Mouse (Mus musculus) hindbrain, embryonic 16.5 days (tissue): ENCODE results near the gene Sympk. TPM values are rescaled to one million over a fixed set of nuclear protein-coding genes. Genes with fewer than 3 reads are reported as not detected.
A peak's percentile ranks its signal among the peaks of the same experiment; 100 is the strongest.

Experiments used
- ATAC-seq: fragments of 200-750 bp; cut with Nextera tagmentation; 2 replicates; pipeline ENCODE4 v1.8.0; 2017; ENCODE audit warnings: moderate TSS enrichment, moderate library complexity
- H3K27ac ChIP-seq: fragments of 300-500 bp; sonication (generic); 2 replicates; pipeline ENCODE4 v1.5.1; 2014; ENCODE audit warnings: low read depth, mild to moderate bottlenecking, control low read depth, low read length, moderate library complexity
- H3K27me3 ChIP-seq: fragments of 300-500 bp; sonication (generic); replicated peaks from 2 replicates; pipeline ENCODE4 v1.6.1; 2014; ENCODE audit warnings: low read length; ENCODE audit not compliant: control insufficient read depth, insufficient read depth
- H3K36me3 ChIP-seq: fragments of 300-500 bp; sonication (generic); 2 replicates; pipeline ENCODE4 v1.6.1; 2014; ENCODE audit warnings: mild to moderate bottlenecking, low read length, moderate library complexity, mixed read lengths; ENCODE audit not compliant: control insufficient read depth, insufficient read depth
- H3K4me1 ChIP-seq: fragments of 300-500 bp; sonication (generic); 2 replicates; pipeline ENCODE4 v1.6.1; 2014; ENCODE audit warnings: low read depth, low read length; ENCODE audit not compliant: control insufficient read depth, insufficient read depth
- H3K4me2 ChIP-seq: fragments of 300-500 bp; sonication (generic); 2 replicates; pipeline ENCODE4 v1.6.1; 2014; ENCODE audit warnings: mild to moderate bottlenecking, low read length, control low read depth, moderate library complexity
- H3K4me3 ChIP-seq: fragments of 300-500 bp; sonication (generic); 2 replicates; pipeline ENCODE4 v1.5.1; 2014; ENCODE audit warnings: mild to moderate bottlenecking, low read length, control low read depth, moderate library complexity
- H3K9ac ChIP-seq: fragments of 300-500 bp; sonication (generic); 2 replicates; pipeline ENCODE4 v1.6.1; 2014; ENCODE audit warnings: low read depth, mild to moderate bottlenecking, control low read depth, low read length, moderate library complexity
- H3K9me3 ChIP-seq: fragments of 300-500 bp; sonication (generic); 2 replicates; pipeline ENCODE4 v1.6.1; 2014; ENCODE audit warnings: mild to moderate bottlenecking, low read length, moderate library complexity; ENCODE audit not compliant: control insufficient read depth
- WGBS: fragments of 180-500 bp; shearing (Covaris S2); extraction: QIAGEN DNeasy Blood & Tissue Kit; methylation state at CpG from one replicate; pipeline ENCODE4 v1.1.7; 2014; 5-methylcytosine and 5-hydroxymethylcytosine counted together
- polyA plus RNA-seq: library from polyadenylated mRNA; unstranded; fragments of >200 nt; fragmentation: Nextera tagmentation; extraction: Ambion mirVana; gene quantifications from 2 replicates; pipeline ENCODE4 v1.2.1, GENCODE M21; 2015

The Sympk gene
- polyA plus RNA-seq, 1 experiment from 2014 or later, result 24.1 TPM

GRCm38 (mm10) chr7:19091913-19092312 is 67.7 kb downstream of the Sympk start:
- Histone ChIP-seq H3K4me3 (no peak overlapping the region), H3K4me2 (no peak overlapping the region; the same call in 1 of the 2 replicates), H3K9me3 (no peaks in the 10 kb centered on the region), H3K27ac (no peak overlapping the region), H3K9ac (no peak overlapping the region), H3K36me3 (peaks cover 25% of the 10 kb centered on the region), H3K27me3 (peaks cover 20% of the 10 kb centered on the region), H3K4me1 (peaks cover 34% of the 10 kb centered on the region)
- ATAC-seq, result no peak
- 42% methylated on average over 17 of the region's 17 CpGs for WGBS

- H3K4me2 ChIP-seq, result peak overlapping the region; percentile 99
- H3K27ac ChIP-seq, result peak overlapping the region; percentile 9; the same call in 1 of the 2 replicates
- WGBS, result 6% methylated on average over 37 of the region's 38 CpGs
- peaks cover 20% of the 10 kb centered on the region for H3K27me3 ChIP-seq
- H3K9me3 ChIP-seq, result no peaks in the 10 kb centered on the region
- H3K4me3 ChIP-seq, result no peak overlapping the region
- peaks cover 21% of the 10 kb centered on the region for H3K36me3 ChIP-seq
- H3K4me1 ChIP-seq, result peaks cover 34% of the 10 kb centered on the region
- no peak overlapping the region; the same call in 1 of the 2 replicates for H3K9ac ChIP-seq
- ATAC-seq, result peak; percentile 58
Measured at GRCm38 (mm10) chr7:19092381-19093173, 68.4 kb downstream of the Sympk start.

GRCm38 (mm10) chr7:19093174-19093521 is 69.0 kb downstream of the Sympk start:
- peaks cover 34% of the 10 kb centered on the region for H3K4me1 ChIP-seq
- H3K27me3 ChIP-seq, result peaks cover 20% of the 10 kb centered on the region
- H3K9ac ChIP-seq, result no peak overlapping the region; the same call in 1 of the 2 replicates
- H3K4me2 ChIP-seq, result peak overlapping the region; percentile 99
- peak; percentile 31 for ATAC-seq
- H3K27ac ChIP-seq, result peak overlapping the region; percentile 66
- H3K9me3 ChIP-seq, result no peaks in the 10 kb centered on the region
- peak overlapping the region; percentile 58 for H3K4me3 ChIP-seq
- 2% methylated on average over 9 of the region's 15 CpGs for WGBS
- peaks cover 15% of the 10 kb centered on the region for H3K36me3 ChIP-seq

- under 1% methylated on average over 45 of the region's 45 CpGs for WGBS
- peaks cover 20% of the 10 kb centered on the region for H3K27me3 ChIP-seq
- peaks cover 34% of the 10 kb centered on the region for H3K4me1 ChIP-seq
Measured at GRCm38 (mm10) chr7:19093537-19094385, 69.6 kb downstream of the Sympk start.

GRCm38 (mm10) chr7:19094471-19094825 is 70.3 kb downstream of the Sympk start, which contains the start of gene Six5:
Gene Six5, plus strand, starts transcription at chr7:19094594.
- no peak for ATAC-seq
- peak within 1 kb of the TSS; percentile 88 for H3K27ac ChIP-seq
- 4% methylated on average over 17 of the region's 36 CpGs for WGBS
- no peaks in the 10 kb centered on the region for H3K9me3 ChIP-seq
- H3K4me2 ChIP-seq, result peak within 1 kb of the TSS; percentile 99
- 0 out of 2 replicates have a peak, but pooled peaks cover 6% of the 10 kb centered on the region for H3K36me3 ChIP-seq
- H3K4me1 ChIP-seq, result peaks cover 34% of the 10 kb centered on the region
- peak within 1 kb of the TSS; percentile 76 for H3K9ac ChIP-seq
- H3K27me3 ChIP-seq, result peaks cover 20% of the 10 kb centered on the region
- H3K4me3 ChIP-seq, result peak within 1 kb of the TSS; percentile 58

More at GRCm38 (mm10) chr7:19093537-19094385, 69.6 kb downstream of the Sympk start:
- Histone ChIP-seq H3K36me3 (peaks cover 10% of the 10 kb centered on the region), H3K4me3 (peak overlapping the region; percentile 58), H3K27ac (peak overlapping the region; percentile 88), H3K4me2 (peak overlapping the region; percentile 99), H3K9me3 (no peaks in the 10 kb centered on the region), H3K9ac (peak overlapping the region; percentile 76; the same call in 1 of the 2 replicates)
- peak; percentile 75 for ATAC-seq

GRCm38 (mm10) chr7:19094826-19095750 is 70.9 kb downstream of the Sympk start:
- peak overlapping the region; percentile 99 for H3K4me2 ChIP-seq
- no peak for ATAC-seq
- WGBS, result under 1% methylated on average over 84 of the region's 87 CpGs

GRCm38 (mm10) chr7:19095751-19096110 is 71.6 kb downstream of the Sympk start:
- H3K9ac ChIP-seq, result peak overlapping the region; percentile 76
- ATAC-seq, result no peak
- peak overlapping the region; percentile 58 for H3K4me3 ChIP-seq
- H3K4me1 ChIP-seq, result peaks cover 34% of the 10 kb centered on the region
- 0 out of 2 replicates have a peak, but pooled peaks cover 6% of the 10 kb centered on the region for H3K36me3 ChIP-seq
- under 1% methylated on average over 19 of the region's 19 CpGs for WGBS
- peak overlapping the region; percentile 99 for H3K4me2 ChIP-seq
- H3K9me3 ChIP-seq, result no peaks in the 10 kb centered on the region
- no peak overlapping the region; the same call in 1 of the 2 replicates for H3K27ac ChIP-seq
- peaks cover 19% of the 10 kb centered on the region for H3K27me3 ChIP-seq

More at GRCm38 (mm10) chr7:19094826-19095750, 70.9 kb downstream of the Sympk start:
- H3K9me3 ChIP-seq, result no peaks in the 10 kb centered on the region
- H3K9ac ChIP-seq, result peak overlapping the region; percentile 76
- H3K27me3 ChIP-seq, result peaks cover 20% of the 10 kb centered on the region
- peak overlapping the region; percentile 88 for H3K27ac ChIP-seq
- peaks cover 34% of the 10 kb centered on the region for H3K4me1 ChIP-seq
- H3K4me3 ChIP-seq, result peak overlapping the region; percentile 58
- 0 out of 2 replicates have a peak, but pooled peaks cover 6% of the 10 kb centered on the region for H3K36me3 ChIP-seq

GRCm38 (mm10) chr7:19096421-19096976 is 72.3 kb downstream of the Sympk start:
- Histone ChIP-seq H3K9me3 (no peaks in the 10 kb centered on the region), H3K4me1 (peaks cover 34% of the 10 kb centered on the region), H3K27me3 (peaks cover 13% of the 10 kb centered on the region), H3K4me2 (peak overlapping the region; percentile 99), H3K4me3 (peak overlapping the region; percentile 58), H3K27ac (no peak overlapping the region), H3K9ac (peak overlapping the region; percentile 76), H3K36me3 (0 out of 2 replicates have a peak, but pooled peaks cover 5% of the 10 kb centered on the region)
- WGBS, result 60% methylated on average over 5 of the region's 5 CpGs
- no peak for ATAC-seq
